Comparison of ENCODE assay signal across 9 mouse cellular contexts in the genomic region with DNA sequence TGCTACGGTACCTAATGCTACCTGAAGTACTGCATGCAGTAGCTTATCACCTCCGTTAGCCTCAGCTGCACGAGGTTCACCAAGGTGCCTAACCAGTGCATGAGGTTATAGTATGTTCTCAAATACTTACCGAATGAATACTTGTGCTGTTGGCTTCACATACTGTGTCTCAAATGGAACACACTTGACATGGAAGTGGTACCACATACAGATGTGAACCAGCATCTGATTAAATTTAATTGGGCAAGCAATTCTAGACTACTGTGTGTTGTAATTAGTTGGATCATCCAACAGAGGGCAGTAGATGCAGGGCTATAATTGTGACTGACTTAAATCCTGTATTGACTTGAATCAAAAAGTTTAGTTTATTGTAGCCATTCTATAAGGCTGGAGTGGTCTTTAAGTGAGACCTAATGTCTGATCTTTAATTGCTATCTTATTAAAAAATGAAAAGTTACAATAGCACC. TPM values are rescaled to one million over a fixed set of nuclear protein-coding genes. Genes with fewer than 3 reads are reported as not detected.
A peak's percentile ranks its signal among the peaks of the same experiment; 100 is the strongest.
DNase-seq lines count a peak whose midpoint lies in the region; ATAC-seq and TF ChIP-seq lines count a peak whose summit lies in the region.
"Had no signal": no experiment of that assay in that cellular context is flagged by ENCODE, and none has a peak within 500 bp of the region (broad histone marks: within the 10 kb centered on the region; RNA-seq: fewer than 3 reads in every experiment).

No protein-coding gene starts in this region.

- no peak overlapping the region for H3K4me3 ChIP-seq in lung, adult 2 months (replicated peaks; ENCODE audit: extremely low read depth, low read depth, low read length)
- H3K4me3 ChIP-seq in forebrain, embryonic 15.5 days = no peak overlapping the region
- no peak overlapping the region for H3K4me3 ChIP-seq in stomach, postnatal 0 days (ENCODE audit: low read depth, low read length)
- H3K4me3 ChIP-seq: stomach, embryonic 15.5 days had no signal

- no peaks in the 10 kb centered on the region for H3K9me3 ChIP-seq in forebrain, embryonic 15.5 days
- no peaks in the 10 kb centered on the region for H3K9me3 ChIP-seq in stomach, postnatal 0 days (ENCODE audit: control insufficient read depth, low read length)
- H3K9me3 ChIP-seq: stomach, embryonic 15.5 days had no signal

- no peak for TF ChIP-seq POLR2A in lung, adult 2 months (IDR thresholded peaks at IDR 0.05; ENCODE audit: borderline replicate concordance, extremely low read depth, low read depth, low read length)

- H3K9ac ChIP-seq in forebrain, embryonic 15.5 days (replicated peaks) = no peak overlapping the region
- no peak overlapping the region for H3K9ac ChIP-seq in stomach, postnatal 0 days (ENCODE audit: low read length)
- H3K9ac ChIP-seq: stomach, embryonic 15.5 days had no signal

- TF ChIP-seq EP300 in stomach, postnatal 0 days (optimal IDR thresholded peaks at IDR 0.05) = no peak

- no peak overlapping the region for H3K4me2 ChIP-seq in forebrain, embryonic 15.5 days (replicated peaks)
- H3K4me2 ChIP-seq in stomach, postnatal 0 days (replicated peaks; ENCODE audit: low read depth) = no peak overlapping the region
- H3K4me2 ChIP-seq: stomach, embryonic 15.5 days had no signal

- peaks cover 34% of the 10 kb centered on the region for H3K36me3 ChIP-seq in forebrain, embryonic 15.5 days
- 0 out of 2 replicates have a peak, but pooled peaks cover 14% of the 10 kb centered on the region for H3K36me3 ChIP-seq in stomach, postnatal 0 days (ENCODE audit: control insufficient read depth, insufficient read depth, low read length)

- TF ChIP-seq CTCF in lung, adult 2 months (IDR thresholded peaks at IDR 0.05; ENCODE audit: insufficient read depth, low read length) = peak; percentile 37; the same call in 1 of the 2 replicates
- peak; percentile 82 for TF ChIP-seq CTCF in stomach, postnatal 0 days (IDR thresholded peaks at IDR 0.05; ENCODE audit: low read depth)

- peak; percentile 45 for DNase-seq in cerebellum, adult 9-10 months
- DNase-seq in cerebellum, adult 11-12 months = no peak
- no peak for DNase-seq in lung, adult 2 months
- DNase-seq in lung, postnatal 4 days = no peak
- DNase-seq in lung, postnatal 10 days = peak; percentile 61
- DNase-seq in stomach, postnatal 0 days (ENCODE audit: low spot score) = no peak
- no peak for DNase-seq in adrenal gland, adult 2 months

- H3K27ac ChIP-seq in forebrain, embryonic 15.5 days (replicated peaks) = no peak overlapping the region
- no peak overlapping the region for H3K27ac ChIP-seq in stomach, postnatal 0 days (replicated peaks)
- H3K27ac ChIP-seq: stomach, embryonic 15.5 days had no signal

- no peaks in the 10 kb centered on the region for H3K27me3 ChIP-seq in forebrain, embryonic 15.5 days
- H3K27me3 ChIP-seq in stomach, postnatal 0 days (ENCODE audit: control insufficient read depth, insufficient read depth, low read length) = no peaks in the 10 kb centered on the region
- H3K27me3 ChIP-seq: stomach, embryonic 15.5 days had no signal

- 82% methylated on average over 4 of the region's 4 CpGs for WGBS in lung, adult 2 months
- 83% methylated on average over 4 of the region's 4 CpGs for WGBS in forebrain, embryonic 15.5 days
- WGBS in stomach, postnatal 0 days = 85% methylated on average over 4 of the region's 4 CpGs

- ATAC-seq in forebrain, embryonic 15.5 days (replicated peaks) = peak; percentile 53; the same call in 1 of the 2 replicates
- ATAC-seq in stomach, postnatal 0 days (ENCODE audit: low FRiP score, low TSS enrichment) = no peak

- peaks cover 13% of the 10 kb centered on the region for H3K4me1 ChIP-seq in lung, adult 2 months (ENCODE audit: control insufficient read depth, insufficient read depth, low read length)
- H3K4me1 ChIP-seq in forebrain, embryonic 15.5 days = no peaks in the 10 kb centered on the region
- no peaks in the 10 kb centered on the region for H3K4me1 ChIP-seq in stomach, postnatal 0 days (replicated peaks; ENCODE audit: control insufficient read depth, insufficient read depth)
- H3K4me1 ChIP-seq: stomach, embryonic 15.5 days had no signal

RNA-seq across cellular contexts. Expression of gene Mocs2, which starts 13.4 kb away (rescaled TPM):
- 8.6 and 17.5 TPM in 2 replicates for polyA plus RNA-seq in lung, adult 2 months (2012; rRNA removed)
- polyA plus RNA-seq in forebrain, embryonic 15.5 days (2015; fragmentation: Nextera tagmentation; extraction: Ambion mirVana) = 103 and 110 TPM in 2 replicates
- 105 and 109 TPM in 2 replicates for polyA plus RNA-seq in stomach, postnatal 0 days (2015; fragmentation: Nextera tagmentation; extraction: Ambion mirVana)
- total RNA-seq in adrenal gland, adult 2 months (2021) = 100 to 1,000 TPM; 155 to 161 TPM
- polyA plus RNA-seq in adrenal gland, adult 2 months (2012; rRNA removed) = 8.0 and 8.9 TPM in 2 replicates

Comparison
In these comparisons a context has a peak if more than half of its experiments do, and no peak if none do; other contexts are left out.
1. DNase-seq: peak in cerebellum, adult 9-10 months (single experiment) and lung, postnatal 10 days (single experiment); none in cerebellum, adult 11-12 months (single experiment), lung, adult 2 months (single experiment), lung, postnatal 4 days (0 of 2), stomach, postnatal 0 days (single experiment) and adrenal gland, adult 2 months (single experiment).